Mouse (Mus musculus) hindbrain, embryonic 10.5 days (tissue): ENCODE results near the gene Acvr1b. TPM values are rescaled to one million over a fixed set of nuclear protein-coding genes. Genes with fewer than 3 reads are reported as not detected.
A peak's percentile ranks its signal among the peaks of the same experiment; 100 is the strongest.

Experiments
- DNase-seq: peaks from one replicate; pipeline ENCODE4 v3.0.0-alpha.2; 2017; ENCODE audit warnings: low spot score
- H3K27ac ChIP-seq: fragments of 300-500 bp; sonication (generic); 2 replicates; pipeline ENCODE4 v1.5.1; 2016; ENCODE audit warnings: mild to moderate bottlenecking, moderate library complexity
- H3K27me3 ChIP-seq: fragments of 300-500 bp; sonication (generic); 2 replicates; pipeline ENCODE4 v1.6.1; 2016; ENCODE audit warnings: mild to moderate bottlenecking; ENCODE audit not compliant: poor library complexity, insufficient read depth, severe bottlenecking
- H3K36me3 ChIP-seq: fragments of 300-500 bp; sonication (generic); 2 replicates; pipeline ENCODE4 v1.6.1; 2016; ENCODE audit warnings: mild to moderate bottlenecking, moderate library complexity
- H3K4me1 ChIP-seq: fragments of 300-500 bp; sonication (generic); replicated peaks from 2 replicates; pipeline ENCODE4 v1.6.1; 2016; ENCODE audit warnings: mild to moderate bottlenecking
- H3K4me3 ChIP-seq: fragments of 300-500 bp; sonication (generic); 2 replicates; pipeline ENCODE4 v1.5.1; 2016; ENCODE audit warnings: mild to moderate bottlenecking, moderate library complexity
- H3K9me3 ChIP-seq: fragments of 300-500 bp; sonication (generic); 2 replicates; pipeline ENCODE4 v1.6.1; 2016; ENCODE audit warnings: mild to moderate bottlenecking, moderate library complexity
- WGBS: fragments of 180-500 bp; shearing (Covaris S2); methylation state at CpG from one replicate; pipeline ENCODE4 v1.1.7; 2016; 5-methylcytosine and 5-hydroxymethylcytosine counted together
- polyA plus RNA-seq: library from polyadenylated mRNA; unstranded; fragments of >200 nt; fragmentation: Nextera tagmentation; extraction: Ambion mirVana; gene quantifications from 2 replicates; pipeline ENCODE4 v1.2.1, GENCODE M21; 2016

Gene Acvr1b
- polyA plus RNA-seq, 1 experiment from 2014 or later: 10.9 TPM

GRCm38 (mm10) chr15:101197497-101198179, 23.8 kb downstream of the Acvr1b start:
- Histone ChIP-seq H3K9me3 (0 out of 2 replicates have a peak, but pooled peaks cover 9% of the 10 kb centered on the region), H3K4me1 (peaks cover 5% of the 10 kb centered on the region), H3K27ac (no peak overlapping the region), H3K4me3 (no peak overlapping the region), H3K27me3 (no peaks in the 10 kb centered on the region), H3K36me3 (peaks cover 91% of the 10 kb centered on the region)
- 90% methylated on average over 15 of the region's 15 CpGs for whole genome bisulfite sequencing
- DNase-seq: no peak

- H3K27ac ChIP-seq: no peak overlapping the region
- peak; percentile 65 for DNase-seq
- H3K4me3 ChIP-seq: no peak overlapping the region
- no peaks in the 10 kb centered on the region for H3K27me3 ChIP-seq
- H3K36me3 ChIP-seq: peaks cover 97% of the 10 kb centered on the region
- WGBS: 31% methylated on average over 3 of the region's 3 CpGs
- H3K9me3 ChIP-seq: 0 out of 2 replicates have a peak, but pooled peaks cover 9% of the 10 kb centered on the region
- H3K4me1 ChIP-seq: 0 out of 2 replicates have a peak, but pooled peaks cover 2% of the 10 kb centered on the region
Measured at GRCm38 (mm10) chr15:101198218-101198617, 24.4 kb downstream of the Acvr1b start.

GRCm38 (mm10) chr15:101198850-101199249, 25.0 kb downstream of the Acvr1b start:
- Histone ChIP-seq H3K27ac (no peak overlapping the region), H3K27me3 (no peaks in the 10 kb centered on the region), H3K36me3 (peaks cover 99% of the 10 kb centered on the region), H3K4me3 (no peak overlapping the region), H3K4me1 (0 out of 2 replicates have a peak, but pooled peaks cover 2% of the 10 kb centered on the region), H3K9me3 (0 out of 2 replicates have a peak, but pooled peaks cover 9% of the 10 kb centered on the region)
- WGBS: 90% methylated on average over 14 of the region's 14 CpGs
- DNase-seq: no peak

GRCm38 (mm10) chr15:101200777-101201295, 27.0 kb downstream of the Acvr1b start:
- Histone ChIP-seq H3K27ac (no peak overlapping the region), H3K4me1 (0 out of 2 replicates have a peak, but pooled peaks cover 2% of the 10 kb centered on the region), H3K4me3 (no peak overlapping the region), H3K27me3 (no peaks in the 10 kb centered on the region), H3K9me3 (0 out of 2 replicates have a peak, but pooled peaks cover 9% of the 10 kb centered on the region), H3K36me3 (peaks cover 96% of the 10 kb centered on the region)
- no peak for DNase-seq
- WGBS: 95% methylated on average over 9 of the region's 9 CpGs

- Histone ChIP-seq H3K27me3 (no peaks in the 10 kb centered on the region), H3K36me3 (peaks cover 96% of the 10 kb centered on the region), H3K27ac (no peak overlapping the region), H3K9me3 (0 out of 2 replicates have a peak, but pooled peaks cover 9% of the 10 kb centered on the region), H3K4me1 (0 out of 2 replicates have a peak, but pooled peaks cover 2% of the 10 kb centered on the region), H3K4me3 (no peak overlapping the region)
- 97% methylated on average over 3 of the region's 3 CpGs for WGBS
- DNase-seq: no peak
Measured at GRCm38 (mm10) chr15:101201414-101201813, 27.5 kb downstream of the Acvr1b start.

GRCm38 (mm10) chr15:101203673-101204072, 29.8 kb downstream of the Acvr1b start:
- Histone ChIP-seq H3K9me3 (0 out of 2 replicates have a peak, but pooled peaks cover 9% of the 10 kb centered on the region), H3K27me3 (no peaks in the 10 kb centered on the region), H3K4me1 (no peaks in the 10 kb centered on the region), H3K36me3 (peaks cover 97% of the 10 kb centered on the region), H3K4me3 (no peak overlapping the region), H3K27ac (no peak overlapping the region)
- WGBS: 90% methylated on average over 4 of the region's 4 CpGs
- DNase-seq: no peak

- WGBS: 86% methylated on average over 7 of the region's 7 CpGs
- Histone ChIP-seq H3K4me3 (no peak overlapping the region), H3K36me3 (peaks cover 97% of the 10 kb centered on the region), H3K9me3 (0 out of 2 replicates have a peak, but pooled peaks cover 9% of the 10 kb centered on the region), H3K4me1 (no peaks in the 10 kb centered on the region), H3K27ac (no peak overlapping the region), H3K27me3 (no peaks in the 10 kb centered on the region)
- DNase-seq: no peak
Measured at GRCm38 (mm10) chr15:101204781-101205180, 30.9 kb downstream of the Acvr1b start.

- Histone ChIP-seq H3K27ac (no peak overlapping the region), H3K4me1 (0 out of 2 replicates have a peak, but pooled peaks cover 4% of the 10 kb centered on the region), H3K9me3 (no peaks in the 10 kb centered on the region), H3K4me3 (no peak overlapping the region), H3K36me3 (peaks cover 88% of the 10 kb centered on the region), H3K27me3 (no peaks in the 10 kb centered on the region)
- DNase-seq: peak; percentile 52
- WGBS: 62% methylated on average over 6 of the region's 6 CpGs
Measured at GRCm38 (mm10) chr15:101210228-101210627, 36.4 kb downstream of the Acvr1b start.

- DNase-seq: no peak
- Histone ChIP-seq H3K4me1 (0 out of 2 replicates have a peak, but pooled peaks cover 4% of the 10 kb centered on the region), H3K27me3 (no peaks in the 10 kb centered on the region), H3K27ac (no peak overlapping the region), H3K4me3 (no peak overlapping the region), H3K36me3 (peaks cover 83% of the 10 kb centered on the region), H3K9me3 (no peaks in the 10 kb centered on the region)
- 96% methylated on average over 14 of the region's 14 CpGs for WGBS
Measured at GRCm38 (mm10) chr15:101210998-101211613, 37.2 kb downstream of the Acvr1b start.

- no peak overlapping the region for H3K27ac ChIP-seq
- 91% methylated on average over 14 of the region's 14 CpGs for WGBS
- no peak overlapping the region for H3K4me3 ChIP-seq
- H3K4me1 ChIP-seq: 0 out of 2 replicates have a peak, but pooled peaks cover 4% of the 10 kb centered on the region
- DNase-seq: no peak
- no peaks in the 10 kb centered on the region for H3K9me3 ChIP-seq
- H3K27me3 ChIP-seq: no peaks in the 10 kb centered on the region
- peaks cover 69% of the 10 kb centered on the region for H3K36me3 ChIP-seq
Measured at GRCm38 (mm10) chr15:101212435-101212834, 38.6 kb downstream of the Acvr1b start.

- DNase-seq: no peak
- Histone ChIP-seq H3K4me3 (no peak overlapping the region), H3K27ac (no peak overlapping the region), H3K4me1 (peaks cover 12% of the 10 kb centered on the region), H3K27me3 (no peaks in the 10 kb centered on the region), H3K9me3 (no peaks in the 10 kb centered on the region), H3K36me3 (peaks cover 42% of the 10 kb centered on the region)
- 77% methylated on average over 2 of the region's 2 CpGs for WGBS
Measured at GRCm38 (mm10) chr15:101215136-101215535, 41.3 kb downstream of the Acvr1b start.

GRCm38 (mm10) chr15:101216036-101216435, 42.2 kb downstream of the Acvr1b start:
- Histone ChIP-seq H3K27ac (no peak overlapping the region), H3K36me3 (peaks cover 33% of the 10 kb centered on the region), H3K9me3 (no peaks in the 10 kb centered on the region), H3K4me3 (no peak overlapping the region), H3K27me3 (no peaks in the 10 kb centered on the region), H3K4me1 (peaks cover 21% of the 10 kb centered on the region)
- no peak for DNase-seq
- 81% methylated on average over 4 of the region's 4 CpGs for WGBS

GRCm38 (mm10) chr15:101220905-101221297, 47.0 kb downstream of the Acvr1b start:
- peak overlapping the region; percentile 79 for H3K4me3 ChIP-seq
- no peaks in the 10 kb centered on the region for H3K36me3 ChIP-seq
- 3% methylated on average over 8 of the region's 8 CpGs for WGBS
- peaks cover 32% of the 10 kb centered on the region for H3K27me3 ChIP-seq
- no peaks in the 10 kb centered on the region for H3K9me3 ChIP-seq
- peak overlapping the region; percentile 80 for H3K27ac ChIP-seq
- DNase-seq: peak; percentile 77
- H3K4me1 ChIP-seq: peaks cover 64% of the 10 kb centered on the region
